Mouse (Mus musculus) midbrain, embryonic 11.5 days (tissue): Measurements from ENCODE around the gene Cuta. TPM values are rescaled to one million over a fixed set of nuclear protein-coding genes. Genes with fewer than 3 reads are reported as not detected.
A peak's percentile ranks its signal among the peaks of the same experiment; 100 is the strongest.

Experiments
- ATAC-seq: fragments of 200-750 bp; cut with Nextera tagmentation; 2 replicates; pipeline ENCODE4 v1.8.0; 2017; ENCODE audit warnings: moderate TSS enrichment, moderate library complexity; ENCODE audit not compliant: low FRiP score
- DNase-seq: peaks from one replicate; pipeline ENCODE4 v3.0.0; 2015; ENCODE audit warnings: low spot score; ENCODE audit errors: missing footprints
- H3K27ac ChIP-seq: fragments of 300-500 bp; sonication (generic); 2 replicates; pipeline ENCODE4 v1.5.1; 2014; ENCODE audit warnings: low read depth, low read length
- H3K27me3 ChIP-seq: fragments of 300-500 bp; sonication (generic); 2 replicates; pipeline ENCODE4 v1.6.1; 2014; ENCODE audit warnings: mild to moderate bottlenecking, low read length, moderate library complexity, mixed read lengths; ENCODE audit not compliant: control insufficient read depth, insufficient read depth
- H3K36me3 ChIP-seq: fragments of 300-500 bp; sonication (generic); 2 replicates; pipeline ENCODE4 v1.6.1; 2014; ENCODE audit warnings: mild to moderate bottlenecking, low read length, moderate library complexity, mixed read lengths; ENCODE audit not compliant: control insufficient read depth, insufficient read depth
- H3K4me1 ChIP-seq: fragments of 300-500 bp; sonication (generic); 2 replicates; pipeline ENCODE4 v1.6.1; 2014; ENCODE audit warnings: low read length; ENCODE audit not compliant: control insufficient read depth, insufficient read depth
- H3K4me2 ChIP-seq: fragments of 300-500 bp; sonication (generic); 2 replicates; pipeline ENCODE4 v1.6.1; 2014; ENCODE audit warnings: mild to moderate bottlenecking, moderate library complexity
- H3K4me3 ChIP-seq: fragments of 300-500 bp; sonication (generic); 2 replicates; pipeline ENCODE4 v1.5.1; 2014; ENCODE audit warnings: low read depth, low read length
- H3K9ac ChIP-seq: fragments of 300-500 bp; sonication (generic); 2 replicates; pipeline ENCODE4 v1.6.1; 2014; ENCODE audit warnings: low read length
- H3K9me3 ChIP-seq: fragments of 300-500 bp; sonication (generic); 2 replicates; pipeline ENCODE4 v1.6.1; 2016; ENCODE audit warnings: low read length; ENCODE audit not compliant: control insufficient read depth
- WGBS: fragments of 180-500 bp; shearing (Covaris S2); extraction: QIAGEN DNeasy Blood & Tissue Kit; methylation state at CpG from one replicate; pipeline ENCODE4 v1.1.7; 2014; 5-methylcytosine and 5-hydroxymethylcytosine counted together
- polyA plus RNA-seq: library from polyadenylated mRNA; unstranded; fragments of >200 nt; fragmentation: Nextera tagmentation; extraction: Ambion mirVana; gene quantifications from 2 replicates; pipeline ENCODE4 v1.2.1, GENCODE M21; 2014

Gene Cuta
- polyA plus RNA-seq, 1 experiment from 2014 or later: 157 TPM

DNA sequence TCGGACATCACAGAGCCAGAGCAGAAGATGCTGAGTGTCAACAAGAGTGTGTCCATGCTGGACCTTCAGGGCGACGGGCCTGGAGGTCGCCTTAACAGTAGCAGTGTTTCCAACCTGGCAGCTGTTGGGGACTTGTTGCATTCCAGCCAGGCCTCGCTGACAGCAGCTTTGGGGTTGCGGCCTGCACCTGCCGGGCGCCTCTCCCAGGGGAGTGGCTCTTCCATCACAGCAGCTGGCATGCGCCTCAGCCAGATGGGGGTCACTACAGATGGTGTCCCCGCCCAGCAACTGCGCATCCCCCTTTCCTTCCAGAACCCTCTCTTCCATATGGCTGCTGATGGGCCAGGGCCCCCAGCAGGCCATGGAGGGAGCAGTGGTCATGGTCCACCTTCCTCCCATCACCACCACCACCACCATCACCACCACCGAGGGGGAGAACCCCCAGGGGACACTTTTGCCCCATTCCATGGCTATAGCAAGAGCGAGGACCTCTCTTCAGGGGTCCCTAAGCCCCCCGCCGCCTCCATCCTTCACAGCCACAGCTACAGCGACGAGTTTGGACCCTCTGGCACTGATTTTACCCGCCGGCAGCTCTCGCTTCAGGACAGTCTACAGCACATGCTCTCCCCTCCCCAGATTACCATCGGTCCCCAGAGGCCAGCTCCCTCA is 22.3 kb upstream of the Cuta start:
- Histone ChIP-seq H3K4me1 (no peaks in the 10 kb centered on the region), H3K4me3 (no peak overlapping the region), H3K27ac (no peak overlapping the region), H3K27me3 (no peaks in the 10 kb centered on the region), H3K4me2 (no peak overlapping the region), H3K9ac (no peak overlapping the region), H3K36me3 (peaks cover 23% of the 10 kb centered on the region), H3K9me3 (no peaks in the 10 kb centered on the region)
- 91% methylated on average over 21 of the region's 21 CpGs for WGBS
- ATAC-seq: no peak
- DNase-seq: no peak

DNA sequence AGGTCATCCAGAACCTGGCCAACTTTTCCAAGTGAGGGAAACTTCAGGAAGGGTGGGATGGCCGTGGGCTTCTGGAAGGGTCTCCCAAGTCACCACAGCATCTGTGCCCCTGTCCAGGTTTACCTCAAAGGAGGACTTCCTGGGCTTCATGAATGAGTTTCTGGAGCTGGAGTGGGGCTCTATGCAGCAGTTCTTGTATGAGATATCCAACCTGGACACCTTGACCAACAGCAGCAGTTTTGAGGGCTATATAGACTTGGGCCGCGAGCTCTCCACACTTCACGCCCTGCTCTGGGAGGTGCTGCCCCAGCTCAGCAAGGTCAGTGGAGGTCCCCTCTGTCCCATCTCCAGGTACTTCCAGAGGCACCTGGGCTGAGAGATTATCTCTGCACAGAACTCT is 20.4 kb upstream of the Cuta start:
- no peak overlapping the region for H3K4me2 ChIP-seq
- no peak overlapping the region for H3K9ac ChIP-seq
- ATAC-seq: no peak
- no peak for DNase-seq
- H3K4me3 ChIP-seq: no peak overlapping the region
- no peaks in the 10 kb centered on the region for H3K9me3 ChIP-seq
- H3K4me1 ChIP-seq: no peaks in the 10 kb centered on the region
- no peaks in the 10 kb centered on the region for H3K27me3 ChIP-seq
- H3K27ac ChIP-seq: no peak overlapping the region
- peaks cover 24% of the 10 kb centered on the region for H3K36me3 ChIP-seq
- 92% methylated on average over 4 of the region's 4 CpGs for WGBS

DNA sequence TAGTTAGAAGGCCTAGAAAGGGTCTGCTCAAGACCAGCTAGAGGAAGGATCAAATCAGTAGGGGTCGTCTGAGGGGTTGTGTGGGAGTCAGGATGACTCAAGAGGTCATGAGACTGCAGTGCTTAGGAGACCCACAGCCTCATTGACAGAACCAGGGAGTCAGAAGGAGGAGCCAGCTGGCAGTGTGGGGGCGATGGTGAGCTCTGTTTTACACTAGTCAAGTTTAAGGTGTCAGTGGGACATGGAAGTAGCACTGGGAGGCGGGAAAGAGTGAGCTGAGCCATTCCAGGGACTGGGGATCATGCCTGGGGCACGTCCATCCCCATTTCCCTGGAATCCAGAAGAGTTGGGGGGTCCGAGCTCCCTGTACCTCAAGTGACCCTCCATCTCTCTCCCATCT is 19.5 kb upstream of the Cuta start:
- no peak for ATAC-seq
- no peak for DNase-seq
- peaks cover 19% of the 10 kb centered on the region for H3K36me3 ChIP-seq

DNA sequence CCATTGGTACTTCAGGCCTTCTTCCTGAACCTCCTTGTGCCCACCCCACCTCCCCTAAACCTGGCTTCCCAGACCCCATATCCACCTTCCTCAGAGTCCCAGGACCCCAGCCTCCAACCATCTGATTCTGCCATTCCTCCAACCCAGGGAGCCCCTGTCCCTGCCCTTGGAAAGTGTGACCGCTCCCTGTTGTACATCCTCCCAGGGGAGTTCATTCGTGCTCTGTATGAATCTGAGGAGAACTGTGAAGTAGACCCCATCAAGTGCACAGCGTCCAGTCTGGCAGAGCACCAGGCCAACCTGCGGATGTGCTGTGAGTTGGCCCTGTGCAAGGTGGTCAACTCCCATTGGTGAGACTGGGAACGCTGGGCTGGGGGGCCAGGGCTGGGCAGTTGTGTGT is 18.5 kb upstream of the Cuta start:
- Histone ChIP-seq H3K4me1 (peaks cover 12% of the 10 kb centered on the region), H3K4me2 (no peak overlapping the region), H3K27ac (no peak overlapping the region), H3K27me3 (no peaks in the 10 kb centered on the region), H3K9ac (no peak overlapping the region), H3K36me3 (peaks cover 15% of the 10 kb centered on the region), H3K9me3 (no peaks in the 10 kb centered on the region), H3K4me3 (no peak overlapping the region)
- WGBS: 96% methylated on average over 5 of the region's 5 CpGs
- ATAC-seq: no peak
- no peak for DNase-seq

More for the DNA sequence above, 19.5 kb upstream of the Cuta start:
- no peak overlapping the region for H3K4me2 ChIP-seq
- no peak overlapping the region for H3K9ac ChIP-seq
- no peaks in the 10 kb centered on the region for H3K9me3 ChIP-seq
- no peak overlapping the region for H3K27ac ChIP-seq
- 69% methylated on average over 5 of the region's 5 CpGs for WGBS
- peaks cover 2% of the 10 kb centered on the region; the same call in 1 of the 2 replicates for H3K4me1 ChIP-seq
- no peaks in the 10 kb centered on the region for H3K27me3 ChIP-seq
- H3K4me3 ChIP-seq: no peak overlapping the region

DNA sequence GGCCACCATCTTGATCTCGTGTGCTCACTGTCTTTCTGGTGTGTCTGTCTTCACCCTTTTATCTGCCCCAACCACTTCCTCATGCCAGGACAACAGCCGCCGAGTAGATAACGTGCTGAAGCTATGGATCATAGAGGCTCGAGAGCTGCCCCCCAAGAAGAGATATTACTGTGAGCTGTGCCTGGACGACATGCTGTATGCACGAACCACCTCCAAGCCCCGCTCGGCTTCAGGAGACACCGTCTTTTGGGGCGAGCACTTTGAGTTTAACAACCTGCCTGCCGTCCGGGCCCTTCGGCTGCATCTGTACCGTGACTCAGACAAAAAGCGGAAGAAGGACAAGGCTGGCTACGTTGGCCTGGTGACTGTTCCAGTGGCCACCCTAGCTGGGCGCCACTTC is 17.5 kb upstream of the Cuta start:
- no peak overlapping the region for H3K4me3 ChIP-seq
- ATAC-seq (no peak), DNase-seq (no peak)
- no peak overlapping the region for H3K27ac ChIP-seq
- peaks cover 22% of the 10 kb centered on the region for H3K4me1 ChIP-seq
- no peaks in the 10 kb centered on the region for H3K27me3 ChIP-seq
- H3K9me3 ChIP-seq: no peaks in the 10 kb centered on the region
- H3K9ac ChIP-seq: no peak overlapping the region
- H3K36me3 ChIP-seq: peaks cover 13% of the 10 kb centered on the region; the same call in 1 of the 2 replicates
- no peak overlapping the region for H3K4me2 ChIP-seq
- WGBS: 89% methylated on average over 18 of the region's 18 CpGs

DNA sequence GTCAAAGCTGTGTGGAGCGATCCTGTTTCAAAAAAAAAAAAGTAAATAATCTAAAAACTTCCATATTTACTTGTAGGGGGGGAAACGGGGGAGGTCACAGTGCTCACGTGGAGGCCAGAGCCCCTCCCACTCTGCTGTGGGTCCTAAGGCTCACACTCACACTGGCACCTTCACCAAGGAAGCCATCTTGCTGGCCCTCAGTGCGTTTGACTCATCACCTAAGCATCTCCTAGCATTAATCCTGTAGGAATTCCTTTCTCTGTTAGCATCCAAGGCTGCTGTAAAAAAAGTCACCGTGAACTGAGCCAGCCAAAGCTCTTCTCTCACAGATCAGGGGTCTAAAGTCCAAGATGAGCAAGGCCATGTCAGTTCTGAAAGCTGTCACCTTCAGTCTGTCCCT is 16.9 kb upstream of the Cuta start:
- Histone ChIP-seq H3K9me3 (no peaks in the 10 kb centered on the region), H3K9ac (no peak overlapping the region), H3K27ac (no peak overlapping the region), H3K36me3 (peaks cover 13% of the 10 kb centered on the region; the same call in 1 of the 2 replicates), H3K4me3 (no peak overlapping the region), H3K27me3 (no peaks in the 10 kb centered on the region), H3K4me1 (peaks cover 27% of the 10 kb centered on the region), H3K4me2 (no peak overlapping the region)
- DNase-seq (no peak), ATAC-seq (no peak)
- 82% methylated on average over 5 of the region's 5 CpGs for WGBS

DNA sequence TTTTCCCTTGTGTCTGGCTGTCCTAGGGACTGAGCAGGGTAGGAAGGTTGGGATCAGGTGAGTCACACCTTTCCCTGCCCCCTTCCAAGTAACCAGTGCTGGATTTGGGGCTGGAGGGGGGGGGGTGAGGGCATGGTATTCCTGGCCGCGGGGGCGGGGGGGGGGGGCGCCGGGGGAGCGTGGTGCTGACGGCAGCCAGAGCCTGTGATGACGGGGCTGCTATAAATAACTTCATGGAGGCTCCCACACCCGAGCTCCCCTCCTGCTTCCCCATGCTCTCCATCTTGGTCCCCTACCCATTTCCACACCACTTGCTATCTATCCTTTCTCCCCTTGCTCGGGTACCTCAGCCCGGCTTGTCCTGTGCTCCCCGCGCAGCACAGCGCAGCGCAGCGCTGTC is 14.4 kb upstream of the Cuta start:
- 17% methylated on average over 11 of the region's 16 CpGs for WGBS
- no peak overlapping the region for H3K27ac ChIP-seq
- DNase-seq: no peak

DNA sequence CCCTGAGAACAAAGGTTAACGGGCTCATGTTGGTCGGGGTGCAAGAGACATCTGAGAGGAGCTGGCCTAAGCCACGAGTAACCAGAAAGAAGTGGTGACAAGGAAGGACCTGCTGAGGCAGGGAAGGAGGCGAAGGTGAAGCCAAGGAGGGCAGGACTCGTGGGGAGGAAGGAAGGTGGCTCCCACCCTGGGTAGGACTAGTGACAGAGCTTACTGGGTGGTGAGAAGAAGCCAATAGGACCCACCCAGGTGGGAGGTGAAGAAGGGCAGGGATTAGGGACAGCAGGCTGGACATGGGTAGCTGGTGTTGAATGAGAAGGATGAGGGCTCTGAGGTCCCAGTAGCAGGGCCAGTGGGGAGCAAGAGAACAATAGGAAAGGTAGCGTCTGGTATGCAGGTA is 13.8 kb upstream of the Cuta start:
- H3K4me1 ChIP-seq: peaks cover 50% of the 10 kb centered on the region
- no peak overlapping the region for H3K27ac ChIP-seq
- peak overlapping the region; percentile 74 for H3K9ac ChIP-seq
- H3K4me3 ChIP-seq: peak overlapping the region; percentile 41; the same call in 1 of the 2 replicates
- H3K9me3 ChIP-seq: no peaks in the 10 kb centered on the region
- H3K4me2 ChIP-seq: peak overlapping the region; percentile 82
- WGBS: 15% methylated on average over 6 of the region's 6 CpGs
- DNase-seq (no peak), ATAC-seq (no peak)
- no peaks in the 10 kb centered on the region for H3K27me3 ChIP-seq
- H3K36me3 ChIP-seq: peaks cover 13% of the 10 kb centered on the region; the same call in 1 of the 2 replicates

More for the DNA sequence above, 14.4 kb upstream of the Cuta start:
- H3K4me3 ChIP-seq: peak overlapping the region; percentile 41; the same call in 1 of the 2 replicates
- H3K9ac ChIP-seq: peak overlapping the region; percentile 74
- H3K9me3 ChIP-seq: no peaks in the 10 kb centered on the region
- H3K4me2 ChIP-seq: peak overlapping the region; percentile 82
- no peak for ATAC-seq
- H3K27me3 ChIP-seq: no peaks in the 10 kb centered on the region
- H3K4me1 ChIP-seq: peaks cover 49% of the 10 kb centered on the region
- H3K36me3 ChIP-seq: peaks cover 13% of the 10 kb centered on the region; the same call in 1 of the 2 replicates

DNA sequence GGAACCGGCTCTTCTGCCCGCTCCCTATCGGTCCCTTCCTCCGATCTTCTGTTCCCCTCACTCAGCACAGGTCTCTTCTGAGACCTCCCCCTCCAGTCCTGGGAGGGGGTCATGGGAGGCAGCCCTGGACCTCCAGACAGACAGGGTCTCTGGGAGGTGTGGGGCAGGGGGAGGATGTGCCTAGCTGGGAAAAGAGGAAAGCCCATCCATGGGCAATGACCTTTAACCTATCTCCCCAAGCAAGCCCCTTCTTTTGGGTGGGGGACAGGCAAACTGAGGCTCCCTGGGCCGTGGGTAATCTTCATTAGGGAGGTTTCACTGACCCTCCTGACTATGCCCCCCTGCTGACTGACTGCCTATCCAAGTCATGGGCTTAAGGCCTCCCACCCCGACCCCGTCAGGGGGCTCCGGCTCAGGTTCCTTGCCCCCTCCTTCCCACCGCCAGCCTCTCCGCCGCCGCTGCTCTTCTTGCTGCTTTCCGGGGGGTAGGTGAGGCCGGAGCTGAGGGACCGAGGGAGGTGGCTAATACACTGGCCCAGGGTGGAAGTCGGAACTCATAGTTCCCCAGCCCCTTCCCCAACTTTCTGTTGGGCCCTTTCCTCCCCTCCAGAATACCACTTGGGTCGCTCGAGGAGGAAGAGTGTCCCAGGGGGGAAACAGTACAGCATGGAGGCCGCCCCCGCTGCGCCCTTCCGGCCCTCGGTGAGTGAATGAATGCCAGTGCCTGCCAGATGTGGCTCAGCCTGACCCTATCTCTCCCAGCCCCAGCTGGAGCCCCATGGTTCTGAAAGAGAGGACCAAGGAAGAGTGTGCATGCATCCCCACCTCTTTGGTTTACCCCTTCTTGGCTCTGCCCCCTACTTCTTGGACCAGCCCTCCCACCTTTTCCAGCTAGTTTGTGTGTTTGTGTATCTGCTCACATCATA is 12.8 kb upstream of the Cuta start:
- peak; percentile 87 for DNase-seq

More for the DNA sequence above, 12.8 kb upstream of the Cuta start:
- Histone ChIP-seq H3K4me1 (peaks cover 58% of the 10 kb centered on the region), H3K9me3 (no peaks in the 10 kb centered on the region), H3K27me3 (no peaks in the 10 kb centered on the region), H3K36me3 (peaks cover 9% of the 10 kb centered on the region; the same call in 1 of the 2 replicates), H3K4me3 (peak overlapping the region; percentile 41), H3K27ac (peak overlapping the region; percentile 57), H3K4me2 (peak overlapping the region; percentile 82), H3K9ac (peak overlapping the region; percentile 74)
- WGBS: under 1% methylated on average over 22 of the region's 23 CpGs
- ATAC-seq: 0 out of 2 replicates have a peak, but pooled peaks have one; percentile 22
